Mouse (Mus musculus): ENCODE results near the gene Akap13. TPM values are rescaled to one million over a fixed set of nuclear protein-coding genes. Genes with fewer than 3 reads are reported as not detected.

The Akap13 gene
- polyA plus RNA-seq, 1 experiment = 107 TPM

GRCm38 (mm10) chr7:75641415-75642177 lies 186.3 kb downstream of the Akap13 start:
- Histone ChIP-seq H3K4me1 (ENCODE audit: control insufficient read depth, insufficient read depth, low read length) (no peaks in the 10 kb centered on the region; the same call in none of the 2 replicates), H3K4me3 (replicated peaks; ENCODE audit: control insufficient read depth, low read depth, low read length) (no peak overlapping the region), H3K27ac (ENCODE audit: control insufficient read depth, insufficient read depth, low read depth, low read length, poor library complexity) (no peak overlapping the region)
- WGBS = 66% methylated on average over 9 of the region's 9 CpGs
- TF ChIP-seq CTCF (IDR thresholded peaks at IDR 0.05; ENCODE audit: control insufficient read depth, insufficient read depth, low read length) (no peak), POLR2A (IDR thresholded peaks at IDR 0.05; ENCODE audit: borderline replicate concordance, control insufficient read depth, low read depth, low read length) (no peak)

GRCm38 (mm10) chr7:75642178-75642777 lies 186.9 kb downstream of the Akap13 start:
- TF ChIP-seq POLR2A (IDR thresholded peaks at IDR 0.05; ENCODE audit: borderline replicate concordance, control insufficient read depth, low read depth, low read length) (no peak), CTCF (IDR thresholded peaks at IDR 0.05; ENCODE audit: control insufficient read depth, insufficient read depth, low read length) (no peak)
- WGBS = 51% methylated on average over 9 of the region's 9 CpGs
- Histone ChIP-seq H3K4me1 (ENCODE audit: control insufficient read depth, insufficient read depth, low read length) (no peaks in the 10 kb centered on the region; the same call in none of the 2 replicates), H3K27ac (ENCODE audit: control insufficient read depth, insufficient read depth, low read depth, low read length, poor library complexity) (no peak overlapping the region), H3K4me3 (replicated peaks; ENCODE audit: control insufficient read depth, low read depth, low read length) (no peak overlapping the region)

GRCm38 (mm10) chr7:75642846-75643563 lies 187.7 kb downstream of the Akap13 start:
- TF ChIP-seq POLR2A (IDR thresholded peaks at IDR 0.05; ENCODE audit: borderline replicate concordance, control insufficient read depth, low read depth, low read length) = no peak
- TF ChIP-seq CTCF (IDR thresholded peaks at IDR 0.05; ENCODE audit: control insufficient read depth, insufficient read depth, low read length) = no peak
- no peak overlapping the region for H3K4me3 ChIP-seq (replicated peaks; ENCODE audit: control insufficient read depth, low read depth, low read length)
- no peak overlapping the region for H3K27ac ChIP-seq (ENCODE audit: control insufficient read depth, insufficient read depth, low read depth, low read length, poor library complexity)
- H3K4me1 ChIP-seq (ENCODE audit: control insufficient read depth, insufficient read depth, low read length) = no peaks in the 10 kb centered on the region; the same call in none of the 2 replicates
- WGBS = 78% methylated on average over 16 of the region's 16 CpGs

- TF ChIP-seq POLR2A (IDR thresholded peaks at IDR 0.05; ENCODE audit: borderline replicate concordance, control insufficient read depth, low read depth, low read length) (no peak), CTCF (IDR thresholded peaks at IDR 0.05; ENCODE audit: control insufficient read depth, insufficient read depth, low read length) (no peak)
- Histone ChIP-seq H3K4me3 (replicated peaks; ENCODE audit: control insufficient read depth, low read depth, low read length) (no peak overlapping the region), H3K27ac (ENCODE audit: control insufficient read depth, insufficient read depth, low read depth, low read length, poor library complexity) (no peak overlapping the region), H3K4me1 (ENCODE audit: control insufficient read depth, insufficient read depth, low read length) (no peaks in the 10 kb centered on the region; the same call in none of the 2 replicates)
- WGBS = 66% methylated on average over 4 of the region's 4 CpGs
These were observed 188.7 kb downstream of the Akap13 start for GRCm38 (mm10) chr7:75643986-75644385.

- H3K4me3 ChIP-seq (replicated peaks; ENCODE audit: control insufficient read depth, low read depth, low read length) = no peak overlapping the region
- 46% methylated on average over 2 of the region's 2 CpGs for WGBS
- no peak overlapping the region for H3K27ac ChIP-seq (ENCODE audit: control insufficient read depth, insufficient read depth, low read depth, low read length, poor library complexity)
- TF ChIP-seq POLR2A (IDR thresholded peaks at IDR 0.05; ENCODE audit: borderline replicate concordance, control insufficient read depth, low read depth, low read length) (no peak), CTCF (IDR thresholded peaks at IDR 0.05; ENCODE audit: control insufficient read depth, insufficient read depth, low read length) (no peak)
- H3K4me1 ChIP-seq (ENCODE audit: control insufficient read depth, insufficient read depth, low read length) = no peaks in the 10 kb centered on the region; the same call in none of the 2 replicates
These were observed 189.3 kb downstream of the Akap13 start for GRCm38 (mm10) chr7:75644585-75644984.

- Histone ChIP-seq H3K27ac (ENCODE audit: control insufficient read depth, insufficient read depth, low read depth, low read length, poor library complexity) (no peak overlapping the region), H3K4me3 (replicated peaks; ENCODE audit: control insufficient read depth, low read depth, low read length) (no peak overlapping the region), H3K4me1 (ENCODE audit: control insufficient read depth, insufficient read depth, low read length) (no peaks in the 10 kb centered on the region; the same call in none of the 2 replicates)
- 43% methylated on average over 5 of the region's 5 CpGs for WGBS
- TF ChIP-seq POLR2A (IDR thresholded peaks at IDR 0.05; ENCODE audit: borderline replicate concordance, control insufficient read depth, low read depth, low read length) = no peak
- TF ChIP-seq CTCF (IDR thresholded peaks at IDR 0.05; ENCODE audit: control insufficient read depth, insufficient read depth, low read length) = no peak
These were observed 190.0 kb downstream of the Akap13 start for GRCm38 (mm10) chr7:75645156-75645933.

- TF ChIP-seq POLR2A (IDR thresholded peaks at IDR 0.05; ENCODE audit: borderline replicate concordance, control insufficient read depth, low read depth, low read length) = no peak
- TF ChIP-seq CTCF (IDR thresholded peaks at IDR 0.05; ENCODE audit: control insufficient read depth, insufficient read depth, low read length) = no peak
- no peak overlapping the region for H3K4me3 ChIP-seq (replicated peaks; ENCODE audit: control insufficient read depth, low read depth, low read length)
- 85% methylated on average over 3 of the region's 3 CpGs for WGBS
- H3K4me1 ChIP-seq (ENCODE audit: control insufficient read depth, insufficient read depth, low read length) = no peaks in the 10 kb centered on the region; the same call in none of the 2 replicates
- no peak overlapping the region for H3K27ac ChIP-seq (ENCODE audit: control insufficient read depth, insufficient read depth, low read depth, low read length, poor library complexity)
These were observed 192.7 kb downstream of the Akap13 start for GRCm38 (mm10) chr7:75648051-75648450.

Data from bone marrow, adult 2 months (tissue).